Mouse (Mus musculus): Measurements from ENCODE around the gene Sgip1.

DNA sequence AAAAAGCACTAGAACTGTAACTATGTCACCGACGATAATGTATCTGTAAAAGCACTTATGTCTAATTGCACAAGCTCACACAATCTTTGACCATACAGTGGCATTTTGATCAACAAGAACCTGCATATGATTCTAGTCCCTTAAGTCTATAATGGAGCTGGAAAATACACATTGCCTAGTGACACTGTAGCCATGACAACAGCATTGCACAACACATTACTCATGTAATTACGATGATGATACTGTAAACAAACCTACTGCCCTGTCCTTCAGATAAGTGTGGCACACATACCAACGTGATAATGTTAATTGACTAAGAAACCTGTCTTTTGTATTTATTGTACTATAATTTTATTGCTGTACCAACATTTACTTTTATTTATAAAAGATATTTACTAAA, 49.7 kb upstream of the Sgip1 start:
- TF ChIP-seq CTCF (conservative IDR thresholded peaks at IDR 0.05; ENCODE audit: low read length): no peak
- TF ChIP-seq POU5F1 (IDR thresholded peaks at IDR 0.05; ENCODE audit: borderline replicate concordance, low read length): no peak
